Mouse (Mus musculus): ENCODE measurements at regions not wholly inside any gene's neighbourhood (a gene's known extent, or its start where the extent isn't known, plus 50 kb on each side); places are given as distances from the start of the nearest gene placed in this dataset.

DNA sequence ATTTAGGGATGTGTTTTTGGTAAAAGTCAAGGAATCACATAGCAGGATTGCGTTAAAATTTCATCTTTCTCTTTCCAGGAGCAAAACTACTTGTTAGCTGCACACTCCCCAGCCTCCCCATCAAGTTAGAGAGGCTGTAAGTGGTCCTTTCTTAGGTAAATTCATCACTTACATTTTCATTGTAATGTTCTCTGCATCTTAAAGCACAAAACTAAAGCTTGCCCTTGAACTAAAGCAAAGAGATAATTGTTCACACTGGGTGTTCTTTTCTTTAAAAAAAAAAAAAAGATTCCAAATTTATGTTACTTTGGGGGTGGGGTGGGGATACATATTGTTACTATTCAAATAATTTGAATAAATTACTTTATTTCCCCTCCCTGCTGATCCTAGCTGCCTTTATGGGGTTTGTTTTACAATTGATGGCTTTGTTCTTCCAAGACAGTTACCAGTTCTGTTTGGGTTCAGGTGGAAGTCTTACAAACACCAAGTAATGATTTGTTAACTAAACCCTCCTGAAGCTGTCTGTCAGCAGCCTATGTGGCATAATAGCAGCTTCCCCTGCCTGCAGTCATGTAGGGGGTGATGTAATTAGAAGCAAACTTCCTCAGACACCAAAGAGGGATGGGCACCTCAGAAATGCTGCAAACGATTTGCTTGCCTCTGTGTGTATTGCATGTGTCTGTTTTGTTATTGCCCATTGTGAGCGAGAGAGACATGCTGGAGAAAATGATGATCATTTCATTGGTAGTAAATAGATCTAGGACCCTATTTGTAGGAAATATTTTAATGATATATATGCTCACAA lies 141.0 kb upstream of the Gm765 start:
- no peak for DNase-seq (ENCODE audit: low spot score in 2 of 2)

GRCm38 (mm10) chr6:98482319-98482718 lies 139.8 kb upstream of the Gm765 start:
- no peak for DNase-seq (ENCODE audit: low spot score in 2 of 2)

- no peak for DNase-seq (ENCODE audit: low spot score in 2 of 2)
Observed at GRCm38 (mm10) chr6:98467563-98467962, 125.0 kb upstream of the Gm765 start.

GRCm38 (mm10) chr6:98452277-98452676 lies 109.7 kb upstream of the Gm765 start:
- DNase-seq (ENCODE audit: low spot score in 2 of 2), result no peak

DNA sequence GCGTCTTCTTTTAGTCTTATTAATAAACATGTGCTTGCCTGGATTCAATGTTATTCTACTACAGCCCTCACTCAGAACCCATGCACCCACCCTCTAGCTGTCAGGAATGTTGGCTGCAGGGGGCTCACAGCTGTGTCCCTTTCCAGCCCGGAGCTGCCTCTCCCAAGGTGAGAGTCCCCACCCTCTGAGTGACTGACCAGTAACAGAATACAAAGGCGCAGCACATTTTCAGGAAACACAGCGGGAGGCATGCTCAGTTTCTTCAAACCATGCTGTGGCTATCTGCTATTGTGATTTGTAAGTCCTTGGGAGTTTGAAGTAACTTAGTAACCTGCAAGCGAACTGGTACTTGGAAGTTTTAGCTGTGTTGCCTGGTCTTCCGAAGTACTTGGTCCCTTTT lies 93.1 kb upstream of the Gm765 start:
- DNase-seq (ENCODE audit: low spot score in 2 of 2), result no peak

- DNase-seq (ENCODE audit: low spot score in 2 of 2), result no peak
Observed at GRCm38 (mm10) chr6:98433286-98433685, 90.7 kb upstream of the Gm765 start.

GRCm38 (mm10) chr6:98429120-98429519 lies 86.6 kb upstream of the Gm765 start:
- no peak for DNase-seq (ENCODE audit: low spot score in 2 of 2)

- no peak for DNase-seq (ENCODE audit: low spot score in 2 of 2)
Observed at GRCm38 (mm10) chr6:98402605-98403004, 60.1 kb upstream of the Gm765 start.

GRCm38 (mm10) chr6:98394589-98394988 lies 52.0 kb upstream of the Gm765 start:
- DNase-seq (ENCODE audit: low spot score in 2 of 2), result no peak
